Mouse (Mus musculus): ENCODE measurements around the gene Plxnd1. TPM values are rescaled to one million over a fixed set of nuclear protein-coding genes. Genes with fewer than 3 reads are reported as not detected.

The Plxnd1 gene
- polyA plus RNA-seq, 1 experiment from 2014 or later = 62.4 TPM

GRCm38 (mm10) chr6:115932391-115932790 lies 62.4 kb downstream of the Plxnd1 start:
- WGBS = 90% methylated on average over 3 of the region's 3 CpGs

DNA sequence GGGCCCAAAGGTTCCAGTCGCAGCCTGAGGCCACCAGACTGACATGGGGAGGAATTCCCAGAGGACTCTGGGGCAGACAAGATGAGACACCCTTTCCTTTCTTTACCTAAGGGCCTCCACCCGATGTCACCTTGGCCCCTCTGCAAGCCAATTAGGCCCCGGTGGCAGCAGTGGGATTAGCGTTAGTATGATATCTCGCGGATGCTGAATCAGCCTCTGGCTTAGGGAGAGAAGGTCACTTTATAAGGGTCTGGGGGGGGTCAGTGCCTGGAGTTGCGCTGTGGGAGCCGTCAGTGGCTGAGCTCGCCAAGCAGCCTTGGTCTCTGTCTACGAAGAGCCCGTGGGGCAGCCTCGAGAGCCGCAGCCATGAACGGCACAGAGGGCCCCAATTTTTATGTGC lies 63.2 kb downstream of the Plxnd1 start, which contains the start of gene Rho:
Rho (plus strand) TSS at position 110 of the 400 bp plus-strand sequence.
- WGBS = 84% methylated on average over 14 of the region's 14 CpGs
- Histone ChIP-seq H3K4me2 (replicated peaks; ENCODE audit: low read depth, low read length) (no peak within 1 kb of the TSS), H3K27ac (ENCODE audit: low read length) (no peak within 1 kb of the TSS), H3K4me3 (ENCODE audit: low read length) (no peak within 1 kb of the TSS), H3K36me3 (ENCODE audit: insufficient read depth, low read length) (no peaks in the 10 kb centered on the region), H3K27me3 (ENCODE audit: insufficient read depth, low read length) (no peaks in the 10 kb centered on the region), H3K9ac (replicated peaks; ENCODE audit: low read length) (no peak within 1 kb of the TSS), H3K4me1 (ENCODE audit: insufficient read depth, low read length) (peaks cover 3% of the 10 kb centered on the region; the same call in 1 of the 2 replicates), H3K9me3 (ENCODE audit: low read length) (no peaks in the 10 kb centered on the region)
- ATAC-seq (ENCODE audit: low FRiP score, low TSS enrichment) = no peak

More at GRCm38 (mm10) chr6:115932391-115932790, 62.4 kb downstream of the Plxnd1 start:
- Histone ChIP-seq H3K27me3 (ENCODE audit: insufficient read depth, low read length) (no peaks in the 10 kb centered on the region), H3K27ac (ENCODE audit: low read length) (no peak overlapping the region), H3K4me1 (ENCODE audit: insufficient read depth, low read length) (peaks cover 3% of the 10 kb centered on the region; the same call in 1 of the 2 replicates), H3K4me2 (replicated peaks; ENCODE audit: low read depth, low read length) (no peak overlapping the region), H3K36me3 (ENCODE audit: insufficient read depth, low read length) (no peaks in the 10 kb centered on the region), H3K9me3 (ENCODE audit: low read length) (no peaks in the 10 kb centered on the region), H3K4me3 (ENCODE audit: low read length) (no peak overlapping the region), H3K9ac (replicated peaks; ENCODE audit: low read length) (no peak overlapping the region)
- ATAC-seq (ENCODE audit: low FRiP score, low TSS enrichment) = no peak

DNA sequence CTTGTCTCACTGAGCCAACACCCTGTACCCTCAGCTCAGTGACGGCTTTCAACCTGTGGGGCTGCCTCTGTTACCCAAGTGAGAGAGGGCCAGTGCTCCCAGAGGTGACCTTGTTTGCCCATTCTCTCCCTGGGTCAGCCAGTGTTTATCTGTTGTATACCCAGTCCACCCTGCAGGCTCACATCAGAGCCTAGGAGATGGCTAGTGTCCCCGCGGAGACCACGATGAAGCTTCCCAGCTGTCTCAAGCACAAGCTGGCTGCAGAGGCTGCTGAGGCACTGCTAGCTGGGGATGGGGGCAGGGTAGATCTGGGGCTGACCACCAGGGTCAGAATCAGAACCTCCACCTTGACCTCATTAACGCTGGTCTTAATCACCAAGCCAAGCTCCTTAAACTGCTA lies 64.8 kb downstream of the Plxnd1 start:
- Histone ChIP-seq H3K36me3 (ENCODE audit: insufficient read depth, low read length) (no peaks in the 10 kb centered on the region), H3K4me3 (ENCODE audit: low read length) (no peak overlapping the region), H3K4me1 (ENCODE audit: insufficient read depth, low read length) (peaks cover 4% of the 10 kb centered on the region), H3K9me3 (ENCODE audit: low read length) (no peaks in the 10 kb centered on the region), H3K27me3 (ENCODE audit: insufficient read depth, low read length) (no peaks in the 10 kb centered on the region), H3K4me2 (replicated peaks; ENCODE audit: low read depth, low read length) (no peak overlapping the region), H3K9ac (replicated peaks; ENCODE audit: low read length) (no peak overlapping the region), H3K27ac (ENCODE audit: low read length) (no peak overlapping the region)
- 32% methylated on average over 5 of the region's 5 CpGs for WGBS
- no peak for ATAC-seq (ENCODE audit: low FRiP score, low TSS enrichment)

DNA sequence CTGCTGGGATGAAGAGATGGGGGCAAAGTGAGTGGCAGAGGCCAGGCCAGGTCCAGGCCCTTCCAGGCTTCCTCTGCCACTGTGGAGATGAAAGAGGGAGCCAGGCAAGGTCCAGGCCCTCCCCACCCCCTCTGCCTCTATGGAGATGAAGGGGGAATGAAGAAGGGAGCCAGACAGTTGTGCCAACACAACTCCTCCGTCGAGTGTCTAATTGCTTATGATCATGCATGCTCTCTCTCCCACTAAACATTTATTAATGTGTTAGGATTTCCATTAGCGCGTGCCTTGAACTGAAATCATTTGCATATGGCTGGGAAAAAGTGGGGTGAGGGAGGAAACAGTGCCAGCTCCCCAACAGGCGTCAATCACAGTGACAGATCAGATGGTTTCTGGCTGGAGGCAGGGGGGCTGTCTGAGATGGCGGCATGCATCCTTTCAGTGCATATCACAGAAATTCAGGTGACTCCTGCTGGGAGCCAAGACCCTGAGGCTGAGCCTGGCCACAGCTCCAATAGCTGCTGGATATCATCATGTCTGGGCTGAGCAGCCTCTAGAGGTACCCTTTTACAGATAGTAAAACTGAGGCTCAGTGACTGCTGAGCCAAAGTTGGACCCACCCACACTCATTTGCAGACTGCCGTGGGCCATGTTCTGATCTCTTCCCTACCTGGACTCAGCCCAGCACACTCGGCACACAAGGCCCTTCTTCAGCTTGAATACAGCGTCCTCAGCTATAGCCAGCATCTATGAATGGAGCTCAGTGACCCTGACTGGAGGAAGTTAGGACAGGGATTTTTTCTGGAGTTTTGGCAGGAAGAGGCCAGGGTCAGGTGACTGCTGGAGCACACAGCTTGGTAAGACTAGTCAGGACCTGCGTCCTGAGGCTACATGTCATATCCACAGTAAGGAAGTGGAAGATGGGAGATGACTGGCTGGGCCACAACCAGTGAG lies 67.2 kb downstream of the Plxnd1 start:
- Histone ChIP-seq H3K36me3 (ENCODE audit: insufficient read depth, low read length) (0 out of 2 replicates have a peak, but pooled peaks cover 7% of the 10 kb centered on the region), H3K27ac (ENCODE audit: low read length) (no peak overlapping the region), H3K9me3 (ENCODE audit: low read length) (no peaks in the 10 kb centered on the region), H3K4me1 (ENCODE audit: insufficient read depth, low read length) (peaks cover 10% of the 10 kb centered on the region), H3K9ac (replicated peaks; ENCODE audit: low read length) (no peak overlapping the region), H3K4me2 (replicated peaks; ENCODE audit: low read depth, low read length) (no peak overlapping the region), H3K4me3 (ENCODE audit: low read length) (no peak overlapping the region), H3K27me3 (ENCODE audit: insufficient read depth, low read length) (no peaks in the 10 kb centered on the region)
- ATAC-seq (ENCODE audit: low FRiP score, low TSS enrichment) = no peak
- 80% methylated on average over 10 of the region's 10 CpGs for WGBS

DNA sequence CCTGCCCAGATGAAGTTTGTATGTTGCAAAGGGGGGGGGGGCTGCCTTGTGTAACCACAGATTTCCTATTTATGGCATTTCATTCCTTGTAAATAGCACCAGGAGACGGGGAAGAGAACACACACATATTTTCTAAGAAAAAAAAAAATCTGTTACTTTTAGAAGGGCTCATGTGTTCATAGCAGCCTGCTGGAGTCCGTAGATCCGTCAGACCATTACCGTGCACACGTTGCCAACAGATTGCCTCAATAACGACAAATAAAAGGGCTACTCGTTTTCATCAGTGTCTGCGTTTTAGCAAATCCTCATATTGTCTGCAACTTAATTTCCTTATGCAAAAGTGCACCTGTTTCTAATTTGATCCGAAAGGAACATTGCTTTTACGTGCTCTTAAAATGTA lies 68.4 kb downstream of the Plxnd1 start:
- WGBS = 82% methylated on average over 10 of the region's 10 CpGs
- H3K4me1 ChIP-seq (ENCODE audit: insufficient read depth, low read length) = peaks cover 10% of the 10 kb centered on the region
- H3K4me2 ChIP-seq (replicated peaks; ENCODE audit: low read depth, low read length) = no peak overlapping the region
- no peaks in the 10 kb centered on the region for H3K27me3 ChIP-seq (ENCODE audit: insufficient read depth, low read length)
- no peak overlapping the region for H3K4me3 ChIP-seq (ENCODE audit: low read length)
- no peak overlapping the region for H3K9ac ChIP-seq (replicated peaks; ENCODE audit: low read length)
- H3K36me3 ChIP-seq (ENCODE audit: insufficient read depth, low read length) = 0 out of 2 replicates have a peak, but pooled peaks cover 7% of the 10 kb centered on the region
- no peak overlapping the region for H3K27ac ChIP-seq (ENCODE audit: low read length)
- no peaks in the 10 kb centered on the region for H3K9me3 ChIP-seq (ENCODE audit: low read length)
- no peak for ATAC-seq (ENCODE audit: low FRiP score, low TSS enrichment)

- no peaks in the 10 kb centered on the region for H3K27me3 ChIP-seq (ENCODE audit: insufficient read depth, low read length)
- 0 out of 2 replicates have a peak, but pooled peaks cover 14% of the 10 kb centered on the region for H3K36me3 ChIP-seq (ENCODE audit: insufficient read depth, low read length)
- peak; percentile 47 for ATAC-seq (ENCODE audit: low FRiP score, low TSS enrichment)
- no peaks in the 10 kb centered on the region for H3K9me3 ChIP-seq (ENCODE audit: low read length)
- H3K4me2 ChIP-seq (replicated peaks; ENCODE audit: low read depth, low read length) = no peak overlapping the region
- H3K4me1 ChIP-seq (ENCODE audit: insufficient read depth, low read length) = peaks cover 9% of the 10 kb centered on the region
- WGBS = 33% methylated on average over 6 of the region's 6 CpGs
- 0 out of 2 replicates have a peak overlapping the region, but pooled peaks have one; percentile 11 for H3K9ac ChIP-seq (replicated peaks; ENCODE audit: low read length)
- H3K4me3 ChIP-seq (ENCODE audit: low read length) = no peak overlapping the region
- no peak overlapping the region for H3K27ac ChIP-seq (ENCODE audit: low read length)
These were observed 70.0 kb downstream of the Plxnd1 start for GRCm38 (mm10) chr6:115924829-115925228.

- Histone ChIP-seq H3K9me3 (ENCODE audit: low read length) (no peaks in the 10 kb centered on the region), H3K4me3 (ENCODE audit: low read length) (no peak overlapping the region), H3K36me3 (ENCODE audit: insufficient read depth, low read length) (0 out of 2 replicates have a peak, but pooled peaks cover 21% of the 10 kb centered on the region), H3K27ac (ENCODE audit: low read length) (no peak overlapping the region), H3K4me1 (ENCODE audit: insufficient read depth, low read length) (peaks cover 25% of the 10 kb centered on the region), H3K9ac (replicated peaks; ENCODE audit: low read length) (no peak overlapping the region), H3K27me3 (ENCODE audit: insufficient read depth, low read length) (no peaks in the 10 kb centered on the region), H3K4me2 (replicated peaks; ENCODE audit: low read depth, low read length) (no peak overlapping the region)
- WGBS = 88% methylated on average over 5 of the region's 5 CpGs
- no peak for ATAC-seq (ENCODE audit: low FRiP score, low TSS enrichment)
These were observed 74.9 kb downstream of the Plxnd1 start for GRCm38 (mm10) chr6:115919876-115920275.

DNA sequence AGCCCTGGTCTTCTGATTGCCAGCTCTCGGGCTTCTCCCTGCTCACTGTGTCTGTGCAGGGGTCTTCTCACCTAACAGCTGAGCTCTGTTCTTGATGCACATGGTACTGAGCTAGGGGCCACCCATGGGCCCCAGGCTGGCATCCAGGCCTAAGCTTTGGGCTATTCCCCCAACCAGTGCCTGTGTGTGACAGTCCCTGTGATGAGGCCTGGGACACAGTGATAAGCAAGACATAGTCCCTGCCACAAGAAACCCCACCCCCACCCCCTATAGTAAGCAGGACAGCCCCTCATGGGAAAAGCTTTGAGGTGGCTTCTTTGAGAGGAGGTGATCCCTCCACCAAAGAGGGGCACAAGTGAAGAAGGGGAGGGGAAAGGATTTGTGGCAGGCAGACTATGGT lies 76.2 kb downstream of the Plxnd1 start:
- ATAC-seq (ENCODE audit: low FRiP score, low TSS enrichment) = no peak
- H3K9me3 ChIP-seq (ENCODE audit: low read length) = no peaks in the 10 kb centered on the region
- peaks cover 27% of the 10 kb centered on the region for H3K4me1 ChIP-seq (ENCODE audit: insufficient read depth, low read length)
- H3K9ac ChIP-seq (replicated peaks; ENCODE audit: low read length) = no peak overlapping the region
- H3K4me3 ChIP-seq (ENCODE audit: low read length) = no peak overlapping the region
- no peak overlapping the region for H3K4me2 ChIP-seq (replicated peaks; ENCODE audit: low read depth, low read length)
- H3K27ac ChIP-seq (ENCODE audit: low read length) = no peak overlapping the region
- WGBS = 100% methylated on average over 1 of the region's 1 CpGs
- H3K27me3 ChIP-seq (ENCODE audit: insufficient read depth, low read length) = no peaks in the 10 kb centered on the region
- H3K36me3 ChIP-seq (ENCODE audit: insufficient read depth, low read length) = 0 out of 2 replicates have a peak, but pooled peaks cover 15% of the 10 kb centered on the region

DNA sequence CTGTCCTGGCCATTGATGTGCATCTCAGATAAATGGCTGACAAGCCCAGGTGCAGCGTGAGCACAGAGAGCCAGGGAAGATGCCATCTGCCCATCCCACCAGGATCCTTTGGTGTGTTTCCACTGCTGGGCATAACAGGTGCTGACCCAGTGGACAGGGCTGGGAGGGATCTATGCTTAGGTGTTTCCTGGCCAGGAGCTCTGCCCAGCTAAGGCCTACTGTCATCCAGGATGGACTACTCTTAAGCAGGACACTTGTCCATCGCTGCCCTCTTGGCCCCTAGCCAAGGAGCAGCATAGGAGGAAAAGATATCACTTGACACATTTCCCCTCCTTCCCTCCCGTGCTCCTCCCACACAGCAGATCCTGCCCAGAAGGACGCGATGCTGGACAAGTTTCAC lies 78.2 kb downstream of the Plxnd1 start:
- Histone ChIP-seq H3K27ac (ENCODE audit: low read length) (no peak overlapping the region), H3K4me1 (ENCODE audit: insufficient read depth, low read length) (peaks cover 27% of the 10 kb centered on the region), H3K36me3 (ENCODE audit: insufficient read depth, low read length) (0 out of 2 replicates have a peak, but pooled peaks cover 13% of the 10 kb centered on the region), H3K9me3 (ENCODE audit: low read length) (no peaks in the 10 kb centered on the region), H3K4me2 (replicated peaks; ENCODE audit: low read depth, low read length) (no peak overlapping the region), H3K4me3 (ENCODE audit: low read length) (no peak overlapping the region), H3K27me3 (ENCODE audit: insufficient read depth, low read length) (no peaks in the 10 kb centered on the region), H3K9ac (replicated peaks; ENCODE audit: low read length) (no peak overlapping the region)
- 56% methylated on average over 5 of the region's 5 CpGs for WGBS
- ATAC-seq (ENCODE audit: low FRiP score, low TSS enrichment) = 0 out of 2 replicates have a peak, but pooled peaks have one; percentile 21
